Mouse (Mus musculus) intestine, embryonic 16.5 days (tissue): Measurements from ENCODE around the gene Mfsd11. TPM values are rescaled to one million over a fixed set of nuclear protein-coding genes. Genes with fewer than 3 reads are reported as not detected.
A peak's percentile ranks its signal among the peaks of the same experiment; 100 is the strongest.

Source experiments
- ATAC-seq: fragments of 200-750 bp; cut with Nextera tagmentation; 2 replicates; pipeline ENCODE4 v1.8.0; 2017; ENCODE audit warnings: moderate TSS enrichment, moderate library complexity
- H3K27ac ChIP-seq: fragments of 300-500 bp; sonication (generic); 2 replicates; pipeline ENCODE4 v1.5.1; 2014; ENCODE audit warnings: mild to moderate bottlenecking, low read length
- H3K27me3 ChIP-seq: fragments of 300-500 bp; sonication (generic); replicated peaks from 2 replicates; pipeline ENCODE4 v1.6.1; 2014; ENCODE audit warnings: low read length, control low read depth, mixed read lengths; ENCODE audit not compliant: control insufficient read depth, insufficient read depth
- H3K36me3 ChIP-seq: fragments of 300-500 bp; sonication (generic); 2 replicates; pipeline ENCODE4 v1.6.1; 2014; ENCODE audit warnings: low read length, control low read depth; ENCODE audit not compliant: control insufficient read depth, insufficient read depth
- H3K4me1 ChIP-seq: fragments of 300-500 bp; sonication (generic); 2 replicates; pipeline ENCODE4 v1.6.1; 2014; ENCODE audit warnings: low read length, control low read depth, mixed read lengths; ENCODE audit not compliant: control insufficient read depth, insufficient read depth
- H3K4me2 ChIP-seq: fragments of 300-500 bp; sonication (generic); 2 replicates; pipeline ENCODE4 v1.6.1; 2014; ENCODE audit warnings: low read depth, low read length, control low read depth
- H3K4me3 ChIP-seq: fragments of 300-500 bp; sonication (generic); 2 replicates; pipeline ENCODE4 v1.5.1; 2014; ENCODE audit warnings: mild to moderate bottlenecking, low read length
- H3K9ac ChIP-seq: fragments of 300-500 bp; sonication (generic); 2 replicates; pipeline ENCODE4 v1.6.1; 2014; ENCODE audit warnings: low read depth, low read length
- H3K9me3 ChIP-seq: fragments of 300-500 bp; sonication (generic); 2 replicates; pipeline ENCODE4 v1.6.1; 2016; ENCODE audit warnings: low read length, control low read depth; ENCODE audit not compliant: control insufficient read depth
- WGBS: fragments of 180-500 bp; shearing (Covaris S2); extraction: QIAGEN DNeasy Blood & Tissue Kit; methylation state at CpG from one replicate; pipeline ENCODE4 v1.1.7; 2014; 5-methylcytosine and 5-hydroxymethylcytosine counted together
- polyA plus RNA-seq: library from polyadenylated mRNA; unstranded; fragments of >200 nt; fragmentation: Nextera tagmentation; extraction: Ambion mirVana; gene quantifications from 2 replicates; pipeline ENCODE4 v1.2.1, GENCODE M21; 2015

Mfsd11 gene
- polyA plus RNA-seq, 1 experiment from 2014 or later, result 47.3 TPM

- ATAC-seq, result no peak; the same call in 1 of the 2 replicates
- H3K36me3 ChIP-seq, result no peaks in the 10 kb centered on the region
- H3K9me3 ChIP-seq, result no peaks in the 10 kb centered on the region
- peaks cover 34% of the 10 kb centered on the region for H3K4me1 ChIP-seq
- H3K9ac ChIP-seq, result peak overlapping the region; percentile 94
- H3K27me3 ChIP-seq, result no peaks in the 10 kb centered on the region
- peak overlapping the region; percentile 82 for H3K4me3 ChIP-seq
- peak overlapping the region; percentile 78 for H3K27ac ChIP-seq
- H3K4me2 ChIP-seq, result peak overlapping the region; percentile 86
- 33% methylated on average over 17 of the region's 17 CpGs for WGBS
These were observed 25.4 kb upstream of the Mfsd11 start for GRCm38 (mm10) chr11:116826550-116827504.

GRCm38 (mm10) chr11:116827534-116828165 lies 24.6 kb upstream of the Mfsd11 start, which contains the start of gene Mxra7:
Mxra7 (minus strand) TSS chr11:116828046.
- Histone ChIP-seq H3K4me2 (peak within 1 kb of the TSS; percentile 86), H3K4me3 (peak within 1 kb of the TSS; percentile 82), H3K27me3 (no peaks in the 10 kb centered on the region), H3K36me3 (no peaks in the 10 kb centered on the region), H3K27ac (peak within 1 kb of the TSS; percentile 78), H3K9me3 (no peaks in the 10 kb centered on the region), H3K4me1 (peaks cover 27% of the 10 kb centered on the region), H3K9ac (peak within 1 kb of the TSS; percentile 94)
- 1% methylated on average over 70 of the region's 71 CpGs for WGBS
- ATAC-seq, result peak; percentile 70

GRCm38 (mm10) chr11:116832172-116832685 lies 20.0 kb upstream of the Mfsd11 start:
- no peaks in the 10 kb centered on the region for H3K27me3 ChIP-seq
- no peak overlapping the region for H3K9ac ChIP-seq
- H3K4me1 ChIP-seq, result peaks cover 9% of the 10 kb centered on the region; the same call in 1 of the 2 replicates
- H3K9me3 ChIP-seq, result no peaks in the 10 kb centered on the region
- H3K36me3 ChIP-seq, result no peaks in the 10 kb centered on the region; the same call in 1 of the 2 replicates
- no peak overlapping the region for H3K4me3 ChIP-seq
- no peak for ATAC-seq
- H3K27ac ChIP-seq, result no peak overlapping the region
- H3K4me2 ChIP-seq, result no peak overlapping the region
- WGBS, result 35% methylated on average over 4 of the region's 4 CpGs

- no peak for ATAC-seq
- 91% methylated on average over 1 of the region's 1 CpGs for WGBS
- H3K27ac ChIP-seq, result no peak overlapping the region
- no peaks in the 10 kb centered on the region for H3K9me3 ChIP-seq
- peaks cover 16% of the 10 kb centered on the region for H3K4me1 ChIP-seq
- H3K27me3 ChIP-seq, result no peaks in the 10 kb centered on the region
- H3K9ac ChIP-seq, result no peak overlapping the region
- no peak overlapping the region for H3K4me3 ChIP-seq
- peaks cover 14% of the 10 kb centered on the region for H3K36me3 ChIP-seq
- no peak overlapping the region for H3K4me2 ChIP-seq
These were observed 17.3 kb upstream of the Mfsd11 start for GRCm38 (mm10) chr11:116834954-116835353.

DNA sequence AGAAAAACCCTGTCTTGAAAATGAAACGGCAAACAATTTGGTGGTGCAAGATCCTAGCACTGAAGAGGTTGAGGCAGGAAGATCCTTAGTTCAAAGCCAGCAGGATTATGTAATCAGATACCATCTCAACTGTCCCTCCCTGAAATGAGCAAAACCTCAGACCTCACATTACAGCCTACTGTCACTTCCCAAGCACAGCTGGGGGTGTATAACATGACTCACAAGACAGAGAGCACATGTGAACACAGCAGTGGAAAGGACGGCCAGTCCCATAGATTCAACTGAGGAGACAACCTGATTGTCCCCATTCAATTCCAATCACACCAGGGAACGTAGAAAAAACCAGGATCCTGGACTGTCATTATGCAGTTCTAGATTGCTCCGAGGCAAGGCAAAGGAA lies 16.0 kb upstream of the Mfsd11 start:
- ATAC-seq, result no peak
- Histone ChIP-seq H3K4me1 (peaks cover 29% of the 10 kb centered on the region), H3K4me2 (no peak overlapping the region), H3K36me3 (peaks cover 23% of the 10 kb centered on the region), H3K9me3 (no peaks in the 10 kb centered on the region), H3K9ac (no peak overlapping the region), H3K27me3 (no peaks in the 10 kb centered on the region), H3K4me3 (no peak overlapping the region), H3K27ac (no peak overlapping the region)
- 90% methylated on average over 4 of the region's 4 CpGs for WGBS

DNA sequence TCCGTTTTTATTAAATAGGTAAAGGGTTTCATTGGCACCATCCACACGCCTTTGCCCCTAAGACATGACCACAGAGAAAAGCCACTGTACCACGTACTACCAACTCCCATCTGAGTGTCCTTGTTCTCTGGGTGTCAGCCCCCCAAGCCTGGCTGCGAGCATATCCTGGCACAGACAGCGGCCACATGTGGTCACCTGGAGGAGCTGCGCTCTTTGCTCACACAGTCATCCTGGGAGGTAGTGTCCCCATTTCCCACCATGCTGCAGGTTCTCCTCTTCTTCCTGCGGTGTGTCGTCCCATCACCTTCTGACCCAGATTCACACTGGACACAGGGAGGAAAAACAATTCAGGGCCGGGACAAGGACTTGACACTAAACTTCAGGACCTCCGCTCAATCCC lies 14.8 kb upstream of the Mfsd11 start:
- Histone ChIP-seq H3K27me3 (no peaks in the 10 kb centered on the region), H3K4me2 (no peak overlapping the region), H3K27ac (no peak overlapping the region), H3K4me1 (peaks cover 32% of the 10 kb centered on the region), H3K36me3 (peaks cover 23% of the 10 kb centered on the region), H3K9ac (no peak overlapping the region), H3K4me3 (no peak overlapping the region), H3K9me3 (no peaks in the 10 kb centered on the region)
- no peak for ATAC-seq
- WGBS, result 91% methylated on average over 10 of the region's 10 CpGs

GRCm38 (mm10) chr11:116838936-116839335 lies 13.3 kb upstream of the Mfsd11 start:
- H3K4me3 ChIP-seq, result no peak overlapping the region

DNA sequence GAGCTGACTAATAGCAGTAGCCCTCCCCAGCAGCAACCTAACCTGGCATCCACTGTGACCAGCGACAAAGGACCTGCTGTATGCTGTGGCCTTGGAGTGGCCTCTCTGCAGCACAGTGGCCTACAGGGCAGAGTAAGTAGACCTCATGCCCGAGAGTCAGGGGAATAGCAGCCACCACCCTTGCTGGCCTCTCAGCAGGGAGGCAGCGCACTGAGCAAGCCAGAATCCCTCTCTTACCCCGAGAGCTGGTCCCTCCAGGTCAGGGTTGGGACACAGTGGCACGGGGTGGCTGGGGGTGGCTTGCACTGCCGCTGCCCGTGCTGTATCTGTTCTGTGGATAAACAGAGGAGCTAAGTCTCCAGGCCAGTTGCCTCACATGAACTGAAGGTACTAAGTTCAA lies 12.6 kb upstream of the Mfsd11 start:
- Histone ChIP-seq H3K9me3 (no peaks in the 10 kb centered on the region), H3K36me3 (peaks cover 23% of the 10 kb centered on the region), H3K27me3 (no peaks in the 10 kb centered on the region), H3K4me1 (peaks cover 36% of the 10 kb centered on the region), H3K9ac (peak overlapping the region; percentile 41; the same call in 1 of the 2 replicates), H3K4me2 (peak overlapping the region; percentile 8; the same call in 1 of the 2 replicates), H3K4me3 (peak overlapping the region; percentile 9; the same call in 1 of the 2 replicates), H3K27ac (0 out of 2 replicates have a peak overlapping the region, but pooled peaks have one; percentile 12)
- 67% methylated on average over 7 of the region's 7 CpGs for WGBS
- no peak for ATAC-seq

More at GRCm38 (mm10) chr11:116838936-116839335, 13.3 kb upstream of the Mfsd11 start:
- H3K27ac ChIP-seq, result no peak overlapping the region
- no peaks in the 10 kb centered on the region for H3K27me3 ChIP-seq
- no peak for ATAC-seq
- 0 out of 2 replicates have a peak overlapping the region, but pooled peaks have one; percentile 7 for H3K9ac ChIP-seq
- no peaks in the 10 kb centered on the region for H3K9me3 ChIP-seq
- H3K4me1 ChIP-seq, result peaks cover 32% of the 10 kb centered on the region
- no peak overlapping the region for H3K4me2 ChIP-seq
- H3K36me3 ChIP-seq, result peaks cover 23% of the 10 kb centered on the region
- 82% methylated on average over 14 of the region's 14 CpGs for WGBS

GRCm38 (mm10) chr11:116840748-116841147 lies 11.5 kb upstream of the Mfsd11 start:
- Histone ChIP-seq H3K27ac (0 out of 2 replicates have a peak overlapping the region, but pooled peaks have one; percentile 1), H3K27me3 (no peaks in the 10 kb centered on the region), H3K9me3 (no peaks in the 10 kb centered on the region), H3K36me3 (peaks cover 23% of the 10 kb centered on the region), H3K9ac (peak overlapping the region; percentile 96), H3K4me1 (peaks cover 37% of the 10 kb centered on the region), H3K4me2 (peak overlapping the region; percentile 74), H3K4me3 (peak overlapping the region; percentile 84)
- ATAC-seq, result no peak
- WGBS, result 83% methylated on average over 4 of the region's 4 CpGs
